Mouse (Mus musculus) gastrocnemius, adult 2 months (tissue): Measurements from ENCODE around the gene Upk2. TPM values are rescaled to one million over a fixed set of nuclear protein-coding genes. Genes with fewer than 3 reads are reported as not detected.

Experiments
- DNase-seq: peaks from one replicate; pipeline ENCODE4 v3.0.0; 2022
- H3K27ac ChIP-seq: fragments of 200-600 bp; 2 replicates; pipeline ENCODE4 v1.8.1; 2022; ENCODE audit warnings: mild to moderate bottlenecking
- H3K4me3 ChIP-seq: fragments of 200-600 bp; 2 replicates; pipeline ENCODE4 v1.8.1; 2022; ENCODE audit warnings: mild to moderate bottlenecking, moderate library complexity
- CTCF ChIP-seq: fragments of 200-600 bp; IDR thresholded peaks from 2 replicates; pipeline ENCODE4 v1.8.1; 2022; ENCODE audit warnings: antibody characterized with exemption, mild to moderate bottlenecking, moderate library complexity
- intact Hi-C: fragments of 180-260 bp; cut with DNase I; formaldehyde crosslinking; loops from one replicate; pipeline ENCODE4 v1.15.1; 2025
- long read RNA-seq, 2 experiments: library from polyadenylated mRNA; stranded (forward); transcript quantifications; one replicate each; pipeline ENCODE4 v2.0.0; 2021
- total RNA-seq, 2 experiments: library from RNA; stranded (reverse); gene quantifications; 2 replicates each; pipeline ENCODE4 v1.2.3; 2021

Gene Upk2
- under 1 TPM; 0.22 to 0.23 TPM for total RNA-seq
- long read RNA-seq, experiment 1: 0 reads
- long read RNA-seq, experiment 2: 0 reads

DNA sequence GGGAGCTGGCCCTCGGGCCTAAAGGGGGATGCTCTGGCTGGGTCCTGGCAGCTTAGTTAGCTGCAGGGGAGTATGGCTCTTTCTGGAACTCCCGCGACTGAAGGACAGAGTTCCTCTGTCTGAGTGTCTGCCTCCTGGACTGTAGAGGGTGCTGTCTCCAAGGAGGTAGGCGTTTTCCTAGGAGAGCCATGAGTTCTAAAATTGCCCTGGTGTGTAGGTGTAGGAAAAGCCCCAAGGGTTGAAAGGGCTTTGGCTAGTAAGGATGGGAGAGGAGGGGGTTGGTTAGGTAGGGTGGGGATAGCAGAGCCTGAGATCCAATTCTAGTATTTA, at the start of gene Upk2:
Upk2 (minus strand) TSS at position 86 of the 330 bp plus-strand sequence.
- H3K27ac ChIP-seq: peak within 1 kb of the TSS; percentile 74
- peak; percentile 47 for DNase-seq
- intact Hi-C loops: loop anchor here (1.0 to 2.0 kb wide), 3 partner anchors 20 to 197 kb away; no protein-coding TSS in a partner anchor
- peak; percentile 57 for TF ChIP-seq CTCF
- H3K4me3 ChIP-seq: peak within 1 kb of the TSS; percentile 39

DNA sequence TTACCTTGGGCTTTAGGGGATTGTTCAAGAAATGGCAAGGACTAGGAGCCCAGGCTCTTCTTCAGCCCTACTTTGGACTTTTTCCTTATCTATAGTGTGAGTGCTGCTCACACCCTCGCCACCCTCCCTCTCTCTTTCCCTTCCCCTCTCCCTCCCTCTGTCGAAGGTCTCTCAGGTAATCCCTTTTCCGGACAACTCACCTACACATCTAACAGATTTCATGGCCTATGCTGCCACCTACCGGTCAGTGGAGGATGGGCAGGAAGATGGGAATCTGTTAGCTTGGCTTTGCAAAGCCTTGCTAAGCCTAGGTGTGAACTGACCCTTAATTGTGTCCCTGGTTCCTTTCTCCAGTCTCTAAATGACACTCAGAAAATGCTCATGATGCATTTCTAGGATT, 47.2 kb upstream of the Upk2 start:
- Histone ChIP-seq H3K27ac (peak overlapping the region; percentile 97), H3K4me3 (peak overlapping the region; percentile 67)
- DNase-seq: peak; percentile 81
- intact Hi-C loops: loop anchor here (1.0 to 2.0 kb wide), 3 partner anchors 22 to 151 kb away; partner anchors contain the start of gene Upk2
- peak; percentile 96 for TF ChIP-seq CTCF

DNA sequence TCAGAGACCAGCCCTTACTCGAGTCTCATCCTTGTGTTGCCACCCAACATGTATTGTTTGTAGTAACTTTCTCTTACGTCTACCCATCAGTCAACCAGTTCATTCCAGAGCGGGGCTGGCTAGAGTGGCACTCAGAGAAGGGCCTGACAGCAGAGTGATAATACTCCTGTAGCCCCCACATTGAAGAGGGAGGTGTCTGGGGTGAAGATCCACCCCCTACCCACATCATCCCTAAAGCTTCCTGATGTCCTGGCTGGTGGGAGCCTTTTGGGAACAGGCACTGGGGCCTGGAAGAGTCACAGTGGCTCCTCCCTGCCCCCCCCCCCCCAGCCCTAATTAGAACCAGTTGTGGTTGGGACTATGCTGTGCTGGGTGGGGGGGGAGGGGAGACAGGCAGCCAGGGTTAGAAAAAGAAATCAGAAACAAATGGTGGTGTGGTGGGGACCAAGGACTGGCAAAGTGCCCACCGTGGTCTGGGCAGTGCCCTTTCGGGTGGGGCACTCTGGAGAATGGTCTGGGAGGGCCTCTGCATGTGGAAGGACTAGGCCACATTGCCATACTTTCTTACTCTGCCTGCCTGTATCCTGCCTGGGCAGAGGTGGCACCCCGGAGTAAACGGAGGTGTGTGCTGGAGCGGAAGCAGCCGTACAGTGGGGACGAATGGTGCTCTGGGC, 46.6 kb upstream of the Upk2 start:
- TF ChIP-seq CTCF: no peak
- Histone ChIP-seq H3K4me3 (peak overlapping the region; percentile 67), H3K27ac (peak overlapping the region; percentile 97)
- intact Hi-C loops: no loop called here
- DNase-seq: peak; percentile 46

DNA sequence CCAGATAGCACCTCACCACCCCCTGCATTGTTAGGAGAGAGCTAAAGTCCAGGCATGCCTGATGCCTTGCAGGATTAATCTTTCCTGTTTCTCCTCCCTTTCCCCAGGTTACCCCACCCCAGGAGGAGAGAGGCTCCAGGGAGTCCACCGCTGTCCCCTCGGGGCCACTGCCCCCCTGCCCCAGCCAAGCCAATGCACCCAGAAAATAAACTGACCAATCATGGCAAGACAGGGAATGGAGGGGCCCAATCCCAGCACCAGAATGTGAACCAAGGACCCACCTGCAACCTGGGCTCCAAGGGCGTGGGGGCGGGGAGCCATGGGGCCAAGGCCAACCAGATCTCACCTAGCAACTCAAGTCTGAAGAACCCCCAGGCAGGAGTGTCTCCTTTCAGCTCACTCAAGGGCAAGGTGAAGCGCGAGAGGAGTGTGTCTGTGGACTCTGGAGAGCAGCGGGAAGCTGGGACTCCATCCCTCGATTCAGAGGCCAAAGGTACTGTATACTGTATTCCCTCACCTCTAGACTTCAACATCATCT, 45.9 kb upstream of the Upk2 start:
- TF ChIP-seq CTCF: no peak
- Histone ChIP-seq H3K4me3 (peak overlapping the region; percentile 67), H3K27ac (peak overlapping the region; percentile 97)
- intact Hi-C loops: no loop called here
- peak; percentile 40 for DNase-seq

- TF ChIP-seq CTCF: no peak
- Histone ChIP-seq H3K4me3 (peak overlapping the region; percentile 67), H3K27ac (peak overlapping the region; percentile 97)
- intact Hi-C loops: no loop called here
- DNase-seq: no peak
These were observed 45.4 kb upstream of the Upk2 start for GRCm38 (mm10) chr9:44500163-44500533.

GRCm38 (mm10) chr9:44499356-44500162, 44.8 kb upstream of the Upk2 start:
- intact Hi-C loops: loop anchor here (1.0 kb wide), 1 partner anchor 16 kb away; no protein-coding TSS in a partner anchor
- peak; percentile 88 for DNase-seq

DNA sequence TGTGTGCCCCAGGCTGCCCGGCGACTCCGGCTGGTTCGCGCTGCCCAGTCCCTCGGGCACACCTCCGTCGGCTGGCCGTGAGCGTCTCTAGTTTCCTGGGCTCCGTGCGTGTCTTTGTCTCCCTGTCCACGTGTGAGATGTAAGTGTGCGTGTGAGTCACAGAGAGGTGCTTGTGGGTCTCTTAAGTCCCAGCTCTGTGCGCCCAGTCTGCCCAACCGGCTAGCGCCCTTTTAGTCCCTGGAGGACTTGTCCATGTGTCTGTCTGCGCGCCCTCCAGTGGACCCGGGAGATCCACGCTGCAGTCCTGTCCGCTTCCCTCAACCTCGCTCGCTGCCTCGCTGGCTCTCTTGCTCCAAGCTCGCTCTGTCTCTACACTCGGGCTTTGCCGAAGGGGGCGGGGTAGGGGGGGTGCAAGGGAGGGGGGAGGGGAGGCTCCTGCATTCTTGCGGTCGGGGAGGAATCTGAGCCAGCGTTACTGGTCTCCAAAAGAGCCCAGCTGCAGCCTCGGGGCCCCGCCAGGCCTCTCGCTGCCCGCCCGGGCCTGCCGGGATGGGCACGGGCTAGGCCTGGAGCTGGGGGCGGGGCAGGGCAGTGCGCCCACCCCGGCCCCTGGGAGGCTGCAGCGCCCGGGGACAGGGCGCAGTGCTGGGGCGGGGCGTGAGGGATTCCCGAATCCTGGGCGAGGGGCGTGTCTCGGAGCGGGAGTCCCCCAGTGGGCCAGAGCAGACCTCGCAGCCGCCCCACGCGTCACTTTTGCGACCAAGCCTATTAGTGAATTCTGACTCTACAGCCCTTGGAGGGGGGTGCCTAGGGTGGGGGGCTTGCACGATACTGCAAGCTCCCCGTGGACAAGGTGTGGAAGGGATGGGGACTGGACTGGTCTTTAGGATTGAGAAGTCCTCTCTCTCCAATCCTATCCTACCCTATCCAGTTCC, 43.9 kb upstream of the Upk2 start:
- Histone ChIP-seq H3K4me3 (peak overlapping the region; percentile 67), H3K27ac (peak overlapping the region; percentile 97)
- DNase-seq: peak; percentile 88
- intact Hi-C loops: loop anchor here (1.0 kb wide), 1 partner anchor 15 kb away; no protein-coding TSS in a partner anchor
- peak; percentile 59 for TF ChIP-seq CTCF

More at GRCm38 (mm10) chr9:44499356-44500162, 44.8 kb upstream of the Upk2 start:
- TF ChIP-seq CTCF: no peak
- Histone ChIP-seq H3K4me3 (peak overlapping the region; percentile 67), H3K27ac (peak overlapping the region; percentile 97)

- peak; percentile 62 for DNase-seq
These were observed 43.0 kb upstream of the Upk2 start for GRCm38 (mm10) chr9:44497624-44498377.

DNA sequence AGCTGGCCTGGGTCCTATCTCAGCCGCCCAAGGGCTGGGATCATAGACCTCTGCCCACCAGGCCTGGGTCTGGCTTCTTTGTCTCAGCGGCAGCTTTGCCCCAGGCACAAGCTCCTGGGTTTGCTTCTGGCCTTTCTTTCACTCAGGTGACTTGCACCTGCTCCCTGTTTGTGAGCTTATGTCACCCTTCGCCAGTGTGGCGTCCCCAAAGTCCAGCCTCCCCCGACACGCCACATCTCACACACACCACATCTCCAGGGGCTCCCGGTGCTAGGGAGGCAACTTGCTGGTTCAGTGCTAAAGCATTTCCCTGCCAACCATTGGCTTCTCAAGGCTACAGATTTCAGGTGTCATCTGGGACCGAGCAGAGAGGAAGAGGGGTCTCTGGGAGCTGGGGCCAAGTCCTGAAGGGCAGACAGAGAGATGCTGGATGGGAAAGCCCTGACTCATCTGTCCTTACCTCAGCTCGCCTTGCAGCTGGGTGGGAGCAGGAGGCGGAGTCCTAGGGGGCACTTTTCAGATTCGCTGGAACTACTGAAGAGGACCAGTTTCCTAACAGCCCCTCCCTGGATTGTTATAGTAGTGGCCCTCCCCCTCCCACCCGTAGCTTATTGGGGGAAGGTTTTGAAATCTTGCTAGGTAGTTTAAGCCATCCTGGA, 42.2 kb upstream of the Upk2 start:
- no peak for TF ChIP-seq CTCF
- DNase-seq: peak; percentile 19
- H3K27ac ChIP-seq: peak overlapping the region; percentile 97
- peak overlapping the region; percentile 11; the same call in 1 of the 2 replicates for H3K4me3 ChIP-seq
- intact Hi-C loops: no loop called here

More at GRCm38 (mm10) chr9:44497624-44498377, 43.0 kb upstream of the Upk2 start:
- intact Hi-C loops: no loop called here
- TF ChIP-seq CTCF: no peak
- Histone ChIP-seq H3K27ac (peak overlapping the region; percentile 97), H3K4me3 (peak overlapping the region; percentile 67)

DNA sequence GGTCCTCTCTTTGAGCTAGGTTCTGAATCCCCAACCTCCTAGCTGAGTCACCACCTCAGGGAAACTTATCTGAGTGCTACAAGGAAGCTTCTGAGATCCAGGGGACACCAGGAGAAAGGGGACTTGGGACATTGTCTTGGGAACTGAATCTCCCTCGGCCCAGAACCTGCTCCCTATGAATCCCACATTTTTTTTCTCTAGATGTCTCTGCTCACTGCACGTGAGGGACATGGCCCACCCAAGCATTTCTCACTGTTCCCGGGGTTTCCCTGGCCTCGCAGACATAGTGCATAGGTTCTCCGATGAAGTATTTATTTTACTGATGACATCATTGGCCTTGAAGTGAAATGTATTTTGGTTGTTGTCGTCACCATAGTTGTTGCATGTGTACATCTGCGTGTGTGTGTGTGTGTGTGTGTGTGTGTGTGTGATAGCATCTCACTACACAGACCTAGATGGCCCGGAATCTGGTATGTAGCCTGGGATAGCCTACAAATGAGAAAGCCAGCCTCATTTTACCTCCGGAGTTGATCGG, 41.1 kb upstream of the Upk2 start:
- Histone ChIP-seq H3K4me3 (no peak overlapping the region; the same call in 1 of the 2 replicates), H3K27ac (peak overlapping the region; percentile 97)
- no peak for DNase-seq
- intact Hi-C loops: no loop called here
- no peak for TF ChIP-seq CTCF
